Mouse (Mus musculus) stomach, postnatal 0 days (tissue): ENCODE measurements around the gene Cep164.

Source experiments
- CTCF ChIP-seq: IDR thresholded peaks from 2 replicates; pipeline ENCODE4 v1.5.1; 2016; ENCODE audit warnings: antibody characterized with exemption, low read depth, mild to moderate bottlenecking, moderate library complexity
- EP300 ChIP-seq: optimal IDR thresholded peaks from 2 replicates; pipeline ENCODE3; 2016; ENCODE audit warnings: antibody characterized with exemption

GRCm38 (mm10) chr9:45803070-45803774, 25.3 kb downstream of the Cep164 start:
- TF ChIP-seq CTCF (no peak), EP300 (no peak)
